Mouse (Mus musculus) embryonic facial prominence, embryonic 11.5 days (tissue): ENCODE results near the gene Fbl. TPM values are rescaled to one million over a fixed set of nuclear protein-coding genes. Genes with fewer than 3 reads are reported as not detected.
"Not testable (repeated sequence)": the region's sequence is repeated elsewhere in the genome, so short reads cannot be mapped to it uniquely, and the experiment has no call there.

Experiments used
- ATAC-seq: fragments of 200-750 bp; cut with Nextera tagmentation; replicated peaks from 2 replicates; pipeline ENCODE4 v1.8.0; 2017; ENCODE audit warnings: low read depth; ENCODE audit not compliant: insufficient number of reproducible peaks, low FRiP score, low TSS enrichment
- DNase-seq: peaks from one replicate; pipeline ENCODE4 v3.0.0-alpha.2; 2015; ENCODE audit warnings: low spot score
- H3K27ac ChIP-seq: fragments of 300-500 bp; sonication (generic); replicated peaks from 2 replicates; pipeline ENCODE4 v1.5.1; 2014; ENCODE audit warnings: mild to moderate bottlenecking, low read depth, low read length, control low read depth
- H3K27me3 ChIP-seq: fragments of 300-500 bp; sonication (generic); 2 replicates; pipeline ENCODE4 v1.6.1; 2014; ENCODE audit warnings: mild to moderate bottlenecking, low read length, moderate library complexity, mixed read lengths; ENCODE audit not compliant: control insufficient read depth, insufficient read depth
- H3K36me3 ChIP-seq: fragments of 300-500 bp; sonication (generic); replicated peaks from 2 replicates; pipeline ENCODE4 v1.6.1; 2014; ENCODE audit warnings: low read depth, mild to moderate bottlenecking, low read length, moderate library complexity, mixed read lengths; ENCODE audit not compliant: control insufficient read depth, insufficient read depth
- H3K4me1 ChIP-seq: fragments of 300-500 bp; sonication (generic); 2 replicates; pipeline ENCODE4 v1.6.1; 2014; ENCODE audit warnings: low read length, mixed read lengths; ENCODE audit not compliant: control insufficient read depth, insufficient read depth
- H3K4me2 ChIP-seq: fragments of 300-500 bp; sonication (generic); 2 replicates; pipeline ENCODE4 v1.6.1; 2014; ENCODE audit warnings: low read depth, mild to moderate bottlenecking, control low read depth, low read length, moderate library complexity
- H3K4me3 ChIP-seq: fragments of 300-500 bp; sonication (generic); 2 replicates; pipeline ENCODE4 v1.5.1; 2014; ENCODE audit warnings: low read depth, low read length, control low read depth
- H3K9ac ChIP-seq: fragments of 300-500 bp; sonication (generic); replicated peaks from 2 replicates; pipeline ENCODE4 v1.6.1; 2014; ENCODE audit warnings: mild to moderate bottlenecking, control low read depth, low read length
- H3K9me3 ChIP-seq: fragments of 300-500 bp; sonication (generic); replicated peaks from 2 replicates; pipeline ENCODE4 v1.6.1; 2016; ENCODE audit warnings: mild to moderate bottlenecking, low read length, inconsistent platforms, mixed read lengths; ENCODE audit not compliant: control insufficient read depth
- WGBS: fragments of 180-500 bp; shearing (Covaris S2); extraction: QIAGEN DNeasy Blood & Tissue Kit; methylation state at CpG from one replicate; pipeline ENCODE4 v1.1.7; 2014; 5-methylcytosine and 5-hydroxymethylcytosine counted together
- polyA plus RNA-seq: library from polyadenylated mRNA; unstranded; fragments of >200 nt; fragmentation: Nextera tagmentation; extraction: Ambion mirVana; gene quantifications from 2 replicates; pipeline ENCODE4 v1.2.1, GENCODE M21; 2014

Gene Fbl
- polyA plus RNA-seq, 1 experiment from 2014 or later = 46.6 TPM

DNA sequence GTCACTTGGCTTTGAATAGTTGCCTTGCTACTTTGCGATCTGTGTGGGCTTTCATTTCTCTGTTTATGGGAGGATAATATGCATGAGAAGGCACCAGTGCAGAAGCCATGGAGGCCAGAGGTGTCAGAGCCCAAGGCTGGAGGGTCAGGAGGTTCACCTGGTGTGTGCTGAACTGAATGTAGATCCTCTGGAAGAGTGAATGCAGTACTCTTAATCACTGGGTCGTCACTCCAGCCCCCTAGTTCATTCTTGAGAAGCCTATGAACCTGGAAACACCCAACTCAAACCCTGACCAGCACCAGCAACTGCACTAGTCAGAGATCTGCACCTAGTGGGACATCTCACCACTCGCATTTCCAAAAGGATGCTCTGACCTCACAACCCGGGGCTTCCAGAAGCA lies 29.5 kb downstream of the Fbl start:
- H3K36me3 ChIP-seq = no peaks in the 10 kb centered on the region
- H3K4me3 ChIP-seq = no peak overlapping the region
- no peaks in the 10 kb centered on the region for H3K4me1 ChIP-seq
- no peak overlapping the region for H3K4me2 ChIP-seq
- WGBS = 79% methylated on average over 4 of the region's 4 CpGs
- H3K27ac ChIP-seq = no peak overlapping the region
- no peaks in the 10 kb centered on the region for H3K27me3 ChIP-seq
- ATAC-seq (no peak), DNase-seq (no peak)
- H3K9me3 ChIP-seq = no peaks in the 10 kb centered on the region
- H3K9ac ChIP-seq = no peak overlapping the region

DNA sequence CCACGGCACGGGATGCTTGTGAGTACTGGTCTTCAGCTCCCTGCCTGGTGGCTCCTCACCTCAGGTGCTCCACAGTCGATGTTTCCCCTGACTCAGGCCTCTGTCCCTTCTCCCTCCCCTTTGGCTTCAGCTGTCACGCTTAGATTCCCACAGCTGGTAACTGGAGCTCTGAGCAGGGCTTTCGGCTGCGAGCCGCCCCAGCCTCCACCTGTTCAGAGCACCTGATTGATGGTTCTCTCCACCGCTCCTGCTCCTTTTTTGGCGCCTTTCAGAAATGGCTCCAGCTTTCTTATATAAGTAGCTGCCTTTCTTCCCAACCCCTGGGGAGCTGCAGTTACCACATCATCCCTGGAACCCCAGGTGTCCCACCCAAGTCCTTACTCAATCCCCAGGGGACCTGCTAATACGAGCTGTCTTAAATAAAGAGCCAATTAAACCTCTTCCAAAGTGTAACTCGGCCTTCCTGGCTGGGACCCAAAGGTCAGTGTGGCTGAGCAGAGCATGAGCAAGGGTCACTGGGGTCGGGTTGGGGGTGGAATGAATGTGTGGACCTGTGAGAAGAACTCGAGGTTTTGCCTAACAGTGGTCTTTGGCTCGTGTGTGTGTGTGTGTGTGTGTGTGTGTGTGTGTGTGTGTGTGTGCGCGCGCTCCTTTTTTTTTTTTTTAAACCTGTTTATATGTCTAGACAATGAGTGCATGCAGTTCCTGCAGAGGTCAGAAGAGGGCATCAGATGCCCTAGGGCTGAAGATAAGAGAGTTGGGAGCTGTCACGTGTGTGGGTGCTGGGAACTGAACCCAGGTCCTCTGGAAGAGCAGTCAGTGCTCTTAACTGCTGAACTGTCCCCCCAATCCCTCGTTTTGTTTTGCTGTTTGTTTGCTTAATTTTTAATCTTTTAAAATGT lies 33.9 kb downstream of the Fbl start:
- Histone ChIP-seq H3K9me3 (no peaks in the 10 kb centered on the region), H3K4me3 (no peak overlapping the region), H3K36me3 (no peaks in the 10 kb centered on the region), H3K4me1 (no peaks in the 10 kb centered on the region), H3K27ac (no peak overlapping the region), H3K27me3 (no peaks in the 10 kb centered on the region), H3K9ac (no peak overlapping the region), H3K4me2 (no peak overlapping the region)
- DNase-seq = no peak
- 58% methylated on average over 19 of the region's 19 CpGs for WGBS
- no peak for ATAC-seq

DNA sequence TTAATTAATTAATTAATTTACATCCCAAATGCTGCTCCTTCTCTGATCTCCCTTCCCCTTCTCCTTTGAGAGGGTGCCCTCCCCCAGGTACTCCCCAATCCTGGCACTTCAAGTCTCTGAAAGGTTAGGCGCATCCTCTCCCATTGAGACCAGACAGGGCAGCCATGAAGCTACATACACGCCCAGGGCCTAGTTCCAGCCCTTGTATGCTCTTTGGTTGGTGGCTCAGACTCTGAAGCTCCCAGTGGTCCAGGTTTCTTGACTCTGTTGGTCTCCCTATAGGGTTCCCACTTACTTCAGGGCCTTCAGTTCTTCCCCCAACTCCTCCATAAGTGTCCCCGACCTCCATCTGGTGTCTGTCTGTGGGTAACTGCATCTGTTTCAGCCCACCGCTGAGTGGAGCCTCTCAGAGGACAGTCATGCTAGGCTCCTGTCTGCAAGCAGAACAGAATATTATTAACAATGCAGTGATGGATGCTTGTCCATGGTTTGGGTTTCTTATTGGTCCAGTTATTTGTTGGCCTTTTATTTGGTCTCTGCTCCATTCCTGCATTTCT lies 36.6 kb downstream of the Fbl start:
- DNase-seq (no peak), ATAC-seq (no peak)
- H3K4me3 ChIP-seq = no peak overlapping the region
- 73% methylated on average over 4 of the region's 4 CpGs for WGBS
- H3K4me1 ChIP-seq = no peaks in the 10 kb centered on the region
- no peaks in the 10 kb centered on the region for H3K27me3 ChIP-seq
- H3K9ac ChIP-seq = no peak overlapping the region
- no peaks in the 10 kb centered on the region for H3K9me3 ChIP-seq
- no peaks in the 10 kb centered on the region for H3K36me3 ChIP-seq
- no peak overlapping the region for H3K27ac ChIP-seq
- H3K4me2 ChIP-seq = no peak overlapping the region

DNA sequence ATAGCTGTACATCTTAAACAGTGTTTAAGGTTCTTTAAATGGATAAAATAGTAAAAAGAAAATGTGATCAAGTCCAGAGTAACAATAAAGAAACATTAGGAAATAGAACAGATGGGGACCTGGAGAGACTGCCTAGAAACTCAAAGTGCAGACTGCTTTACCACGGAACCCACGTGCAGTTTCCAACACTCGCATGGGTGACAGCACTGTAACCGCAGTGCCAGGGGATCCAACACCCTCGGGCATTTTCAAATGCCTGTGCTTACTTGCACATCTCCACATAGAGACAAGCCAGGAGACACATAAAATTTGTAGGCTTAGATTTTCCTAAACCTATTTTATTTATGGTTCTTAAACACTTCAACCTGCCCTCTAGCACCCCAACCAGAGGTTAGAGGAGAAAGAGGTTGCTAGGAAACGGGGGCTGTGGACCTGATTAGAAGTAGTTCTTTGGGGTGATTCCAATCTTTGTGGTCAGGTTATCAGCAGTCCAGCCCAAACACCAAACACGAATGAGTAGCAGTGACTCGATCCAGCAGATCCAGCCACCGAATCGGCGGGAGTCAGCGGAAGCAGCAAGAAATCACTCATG lies 39.0 kb downstream of the Fbl start:
- Histone ChIP-seq H3K9ac (peak overlapping the region; percentile 60), H3K27ac (no peak overlapping the region; the same call in 1 of the 2 replicates), H3K4me3 (peak overlapping the region; percentile 23), H3K9me3 (no peaks in the 10 kb centered on the region), H3K4me2 (peak overlapping the region; percentile 23), H3K27me3 (no peaks in the 10 kb centered on the region), H3K4me1 (no peaks in the 10 kb centered on the region), H3K36me3 (no peaks in the 10 kb centered on the region)
- WGBS = 46% methylated on average over 12 of the region's 12 CpGs
- ATAC-seq (no peak), DNase-seq (no peak)

DNA sequence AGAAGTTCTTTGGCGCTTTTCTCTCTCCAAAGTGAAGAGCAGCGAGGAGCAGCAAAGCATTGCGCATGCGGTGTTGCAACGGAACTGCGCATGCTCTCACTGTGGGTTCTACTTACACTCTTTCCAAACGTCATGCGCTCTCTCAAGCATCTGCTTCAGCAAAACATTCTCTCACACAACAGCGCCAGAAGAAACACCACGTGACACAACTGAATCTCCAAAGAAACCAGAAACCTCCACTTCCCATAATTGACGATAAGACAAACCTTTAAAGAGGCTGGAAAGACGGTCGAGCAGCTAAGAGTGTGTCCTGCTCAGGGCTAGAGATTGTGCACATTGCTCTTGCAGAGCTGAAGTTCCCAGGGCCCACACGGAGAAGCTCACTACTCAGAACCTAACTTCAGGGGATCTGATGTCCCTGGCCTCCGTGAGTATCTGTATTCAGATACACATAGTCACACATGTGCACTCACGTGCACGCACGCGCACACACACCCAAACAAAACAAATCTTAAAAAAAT lies 39.5 kb downstream of the Fbl start:
- Histone ChIP-seq H3K4me1 (no peaks in the 10 kb centered on the region), H3K27ac (no peak overlapping the region; the same call in 1 of the 2 replicates), H3K4me2 (peak overlapping the region; percentile 23), H3K4me3 (peak overlapping the region; percentile 23), H3K36me3 (no peaks in the 10 kb centered on the region), H3K9me3 (no peaks in the 10 kb centered on the region), H3K9ac (peak overlapping the region; percentile 60), H3K27me3 (no peaks in the 10 kb centered on the region)
- 54% methylated on average over 19 of the region's 19 CpGs for WGBS
- DNase-seq (peak; percentile 74), ATAC-seq (no peak)

DNA sequence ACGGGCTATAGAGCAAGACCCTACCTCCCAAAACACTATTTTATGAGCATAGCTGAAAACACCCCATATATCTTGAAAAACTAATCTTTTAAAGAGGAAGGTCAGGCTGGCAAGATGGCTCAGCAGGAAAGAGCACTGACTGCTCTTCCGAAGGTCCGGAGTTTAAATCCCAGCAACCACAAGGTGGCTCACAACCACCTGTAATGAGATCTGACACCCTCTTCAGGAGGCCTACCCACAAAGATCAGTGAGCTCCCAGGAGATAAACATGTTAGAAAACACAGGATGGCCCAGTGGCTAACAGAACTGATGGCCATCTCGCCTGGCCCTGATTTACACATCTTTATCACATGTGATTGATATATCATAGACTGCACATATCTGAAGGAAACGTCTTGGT lies 41.2 kb downstream of the Fbl start:
- WGBS = 45% methylated on average over 5 of the region's 5 CpGs
- Histone ChIP-seq H3K9ac (no peak overlapping the region), H3K36me3 (no peaks in the 10 kb centered on the region), H3K9me3 (no peaks in the 10 kb centered on the region), H3K27ac (no peak overlapping the region), H3K4me2 (no peak overlapping the region), H3K4me3 (no peak overlapping the region), H3K27me3 (no peaks in the 10 kb centered on the region), H3K4me1 (no peaks in the 10 kb centered on the region)
- DNase-seq = no peak
- ATAC-seq = no peak

DNA sequence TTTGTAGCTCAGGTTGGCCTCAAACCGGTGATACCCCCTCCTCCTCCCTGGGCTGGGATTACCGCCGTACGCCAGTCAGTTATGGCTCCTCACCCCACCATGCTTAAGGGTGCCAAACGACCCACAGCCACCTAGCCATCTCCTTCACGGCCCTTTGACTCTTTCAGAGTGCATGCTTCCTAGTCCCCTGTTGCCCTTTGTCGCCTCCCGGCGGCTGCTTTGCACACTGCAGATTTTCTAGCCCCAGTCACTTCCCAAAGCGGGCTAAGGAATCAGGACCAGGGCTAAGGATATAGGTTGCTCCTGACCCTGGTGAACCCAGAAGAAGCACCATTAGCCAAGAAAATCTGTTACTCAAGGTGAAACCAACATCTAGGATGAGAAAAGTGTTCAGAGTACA lies 44.6 kb downstream of the Fbl start:
- ATAC-seq (no peak), DNase-seq (peak; percentile 39)
- Histone ChIP-seq H3K27me3 (no peaks in the 10 kb centered on the region), H3K9me3 (no peaks in the 10 kb centered on the region), H3K36me3 (no peaks in the 10 kb centered on the region), H3K4me3 (no peak overlapping the region), H3K9ac (no peak overlapping the region), H3K4me1 (no peaks in the 10 kb centered on the region), H3K27ac (no peak overlapping the region), H3K4me2 (no peak overlapping the region)
- WGBS = 17% methylated on average over 7 of the region's 10 CpGs

DNA sequence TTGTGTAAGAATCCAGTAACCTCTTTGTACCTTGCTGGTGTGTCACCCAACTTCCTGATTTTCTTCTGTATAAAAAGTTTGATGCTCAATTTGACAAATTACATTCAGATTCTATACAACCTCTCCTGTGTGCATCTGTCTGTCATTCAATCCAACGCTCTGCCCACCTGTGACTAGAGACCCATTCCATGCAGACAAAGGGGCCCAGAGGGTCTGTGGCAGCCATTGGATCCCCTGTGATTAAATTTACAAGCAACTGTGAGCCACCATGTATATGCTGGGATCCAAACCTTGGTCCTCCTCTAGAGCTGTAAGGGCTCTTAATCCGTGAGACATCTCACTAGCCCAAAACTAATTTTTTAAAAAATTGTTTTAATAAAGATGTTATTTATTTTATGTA lies 46.4 kb downstream of the Fbl start:
- WGBS = 83% methylated on average over 2 of the region's 2 CpGs
- DNase-seq, H3K4me3 ChIP-seq, H3K27me3 ChIP-seq, H3K36me3 ChIP-seq, H3K27ac ChIP-seq, H3K9me3 ChIP-seq, H3K4me1 ChIP-seq, H3K9ac ChIP-seq, H3K4me2 ChIP-seq, ATAC-seq: not testable (repeated sequence)
